Mouse (Mus musculus) hindbrain, embryonic 11.5 days (tissue): Measurements from ENCODE around the gene Parp3. TPM values are rescaled to one million over a fixed set of nuclear protein-coding genes. Genes with fewer than 3 reads are reported as not detected.

ENCODE experiments used
- ATAC-seq: fragments of 200-750 bp; cut with Nextera tagmentation; 2 replicates; pipeline ENCODE4 v1.8.0; 2017; ENCODE audit warnings: mild to moderate bottlenecking, moderate TSS enrichment, moderate library complexity; ENCODE audit not compliant: low FRiP score
- DNase-seq: peaks from one replicate; pipeline ENCODE4 v3.0.0-alpha.2; 2015; ENCODE audit warnings: low spot score
- H3K27ac ChIP-seq: fragments of 300-500 bp; sonication (generic); 2 replicates; pipeline ENCODE4 v1.5.1; 2014; ENCODE audit warnings: mild to moderate bottlenecking, low read depth, low read length
- H3K27me3 ChIP-seq: fragments of 300-500 bp; sonication (generic); 2 replicates; pipeline ENCODE4 v1.6.1; 2014; ENCODE audit warnings: mild to moderate bottlenecking, low read length, moderate library complexity, mixed read lengths; ENCODE audit not compliant: control insufficient read depth, insufficient read depth
- H3K36me3 ChIP-seq: fragments of 300-500 bp; sonication (generic); 2 replicates; pipeline ENCODE4 v1.6.1; 2014; ENCODE audit warnings: mild to moderate bottlenecking, low read length, moderate library complexity, mixed read lengths; ENCODE audit not compliant: control insufficient read depth, insufficient read depth
- H3K4me1 ChIP-seq: fragments of 300-500 bp; sonication (generic); replicated peaks from 2 replicates; pipeline ENCODE4 v1.6.1; 2014; ENCODE audit warnings: low read length, mixed read lengths; ENCODE audit not compliant: control insufficient read depth, insufficient read depth
- H3K4me2 ChIP-seq: fragments of 300-500 bp; sonication (generic); replicated peaks from 2 replicates; pipeline ENCODE4 v1.6.1; 2014; ENCODE audit warnings: mild to moderate bottlenecking, low read depth, low read length
- H3K4me3 ChIP-seq: fragments of 300-500 bp; sonication (generic); 2 replicates; pipeline ENCODE4 v1.5.1; 2014; ENCODE audit warnings: low read depth, low read length
- H3K9ac ChIP-seq: fragments of 300-500 bp; sonication (generic); 2 replicates; pipeline ENCODE4 v1.6.1; 2014; ENCODE audit warnings: low read depth, low read length
- H3K9me3 ChIP-seq: fragments of 300-500 bp; sonication (generic); 2 replicates; pipeline ENCODE4 v1.6.1; 2016; ENCODE audit warnings: low read length; ENCODE audit not compliant: control insufficient read depth
- WGBS: fragments of 180-500 bp; shearing (Covaris S2); extraction: QIAGEN DNeasy Blood & Tissue Kit; methylation state at CpG from one replicate; pipeline ENCODE4 v1.1.7; 2014; 5-methylcytosine and 5-hydroxymethylcytosine counted together
- polyA plus RNA-seq: library from polyadenylated mRNA; unstranded; fragments of >200 nt; fragmentation: Nextera tagmentation; extraction: Ambion mirVana; gene quantifications from 2 replicates; pipeline ENCODE4 v1.2.1, GENCODE M21; 2014

The Parp3 gene
- polyA plus RNA-seq, 1 experiment from 2014 or later: 1.4 TPM

DNA sequence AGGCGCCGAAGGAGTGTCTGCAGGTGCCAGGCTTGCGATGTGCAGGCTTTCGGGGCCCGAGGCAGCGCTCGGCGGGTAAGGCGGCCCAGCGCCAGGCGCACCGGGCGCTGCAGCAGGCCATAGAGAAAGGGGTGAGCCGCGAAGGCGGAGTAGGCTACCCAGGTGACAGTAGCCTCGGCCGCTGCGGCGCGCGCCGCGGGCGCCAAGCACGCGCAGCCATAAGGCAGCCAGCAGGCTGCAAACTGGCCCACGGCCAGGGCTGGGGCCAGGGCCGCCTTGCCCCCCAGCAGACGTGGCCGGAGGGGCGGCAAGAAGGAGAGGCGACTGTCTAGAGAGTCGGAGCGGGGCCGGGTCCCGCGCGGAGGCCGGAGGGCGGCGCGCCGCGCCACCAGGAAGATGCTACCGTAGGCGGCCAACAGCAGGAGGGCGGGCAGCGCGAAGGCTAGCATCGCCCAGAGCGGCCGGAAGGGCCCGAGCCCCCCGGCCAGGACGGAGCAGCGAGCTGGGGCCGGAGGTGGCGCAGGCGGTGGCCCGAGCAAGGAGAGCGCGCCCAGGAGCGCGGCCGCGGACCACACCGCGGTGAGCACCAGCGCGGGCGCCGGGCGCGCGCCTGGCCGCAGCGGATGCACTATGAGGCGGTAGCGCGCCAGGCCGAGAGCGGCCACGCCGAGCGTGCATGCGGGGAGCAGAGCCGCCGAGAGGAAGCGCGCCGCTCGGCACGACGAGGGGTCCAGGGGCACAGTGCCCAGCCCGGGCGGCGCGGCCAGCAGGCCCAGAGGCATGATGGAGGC lies 11.8 kb downstream of the Parp3 start:
- Histone ChIP-seq H3K36me3 (peaks cover 23% of the 10 kb centered on the region), H3K4me2 (peak overlapping the region; percentile 95), H3K9ac (peak overlapping the region; percentile 68), H3K4me1 (peaks cover 14% of the 10 kb centered on the region; the same call in 1 of the 2 replicates), H3K4me3 (peak overlapping the region; percentile 43), H3K9me3 (no peaks in the 10 kb centered on the region), H3K27ac (peak overlapping the region; percentile 60; the same call in 1 of the 2 replicates), H3K27me3 (no peaks in the 10 kb centered on the region)
- ATAC-seq (peak; percentile 82), DNase-seq (peak; percentile 78)
- 1% methylated on average over 89 of the region's 99 CpGs for WGBS

- no peaks in the 10 kb centered on the region for H3K27me3 ChIP-seq
- 86% methylated on average over 21 of the region's 21 CpGs for WGBS
- peaks cover 14% of the 10 kb centered on the region; the same call in 1 of the 2 replicates for H3K4me1 ChIP-seq
- no peak overlapping the region for H3K4me3 ChIP-seq
- 0 out of 2 replicates have a peak overlapping the region, but pooled peaks have one; percentile 7 for H3K4me2 ChIP-seq
- H3K9ac ChIP-seq: no peak overlapping the region
- DNase-seq: no peak
- no peak for ATAC-seq
- H3K27ac ChIP-seq: no peak overlapping the region
- H3K36me3 ChIP-seq: peaks cover 25% of the 10 kb centered on the region
- no peaks in the 10 kb centered on the region for H3K9me3 ChIP-seq
These were observed 13.4 kb downstream of the Parp3 start for GRCm38 (mm10) chr9:106463122-106464063.

GRCm38 (mm10) chr9:106462430-106462800 lies 14.3 kb downstream of the Parp3 start:
- WGBS: 92% methylated on average over 12 of the region's 12 CpGs
- Histone ChIP-seq H3K36me3 (peaks cover 25% of the 10 kb centered on the region), H3K4me3 (no peak overlapping the region), H3K9me3 (no peaks in the 10 kb centered on the region), H3K4me1 (peaks cover 19% of the 10 kb centered on the region), H3K9ac (no peak overlapping the region), H3K27ac (no peak overlapping the region), H3K27me3 (no peaks in the 10 kb centered on the region), H3K4me2 (no peak overlapping the region)
- no peak for DNase-seq
- ATAC-seq: no peak

- Histone ChIP-seq H3K9ac (no peak overlapping the region), H3K27ac (no peak overlapping the region)
- no peak for DNase-seq
These were observed 14.9 kb downstream of the Parp3 start for GRCm38 (mm10) chr9:106461641-106462429.

DNA sequence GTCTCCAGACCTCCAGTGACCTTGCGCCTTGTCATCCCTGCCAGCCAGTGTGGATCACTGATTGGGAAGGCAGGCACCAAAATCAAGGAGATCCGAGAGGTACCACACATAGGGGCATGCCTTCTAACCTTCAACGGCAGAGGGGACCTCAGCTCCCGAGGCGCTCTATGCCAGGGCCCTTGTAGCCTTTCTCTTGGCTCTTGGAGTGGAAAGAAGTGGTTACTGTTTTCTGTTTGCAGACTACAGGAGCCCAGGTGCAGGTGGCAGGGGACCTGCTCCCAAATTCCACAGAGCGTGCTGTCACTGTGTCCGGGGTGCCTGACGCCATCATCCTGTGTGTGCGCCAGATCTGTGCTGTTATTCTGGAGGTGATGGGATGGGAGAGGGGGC lies 15.7 kb downstream of the Parp3 start:
- no peak overlapping the region for H3K9ac ChIP-seq
- ATAC-seq (no peak), DNase-seq (no peak)
- H3K4me1 ChIP-seq: peaks cover 33% of the 10 kb centered on the region
- 91% methylated on average over 9 of the region's 9 CpGs for WGBS
- peaks cover 25% of the 10 kb centered on the region for H3K36me3 ChIP-seq
- no peaks in the 10 kb centered on the region for H3K27me3 ChIP-seq
- no peak overlapping the region for H3K4me2 ChIP-seq
- no peaks in the 10 kb centered on the region for H3K9me3 ChIP-seq
- H3K4me3 ChIP-seq: no peak overlapping the region
- no peak overlapping the region for H3K27ac ChIP-seq

More at GRCm38 (mm10) chr9:106461641-106462429, 14.9 kb downstream of the Parp3 start:
- Histone ChIP-seq H3K4me2 (no peak overlapping the region), H3K4me1 (peaks cover 25% of the 10 kb centered on the region), H3K27me3 (no peaks in the 10 kb centered on the region), H3K36me3 (peaks cover 25% of the 10 kb centered on the region), H3K9me3 (no peaks in the 10 kb centered on the region), H3K4me3 (no peak overlapping the region)
- ATAC-seq: no peak
- whole genome bisulfite sequencing: 80% methylated on average over 16 of the region's 16 CpGs

- Histone ChIP-seq H3K27ac (no peak overlapping the region), H3K9ac (no peak overlapping the region), H3K27me3 (no peaks in the 10 kb centered on the region), H3K36me3 (peaks cover 25% of the 10 kb centered on the region), H3K9me3 (no peaks in the 10 kb centered on the region), H3K4me3 (no peak overlapping the region), H3K4me1 (peaks cover 35% of the 10 kb centered on the region), H3K4me2 (no peak overlapping the region)
- 76% methylated on average over 18 of the region's 18 CpGs for WGBS
- ATAC-seq (no peak), DNase-seq (no peak)
These were observed 16.2 kb downstream of the Parp3 start for GRCm38 (mm10) chr9:106460401-106461025.

GRCm38 (mm10) chr9:106459946-106460345 lies 16.8 kb downstream of the Parp3 start:
- Histone ChIP-seq H3K27me3 (no peaks in the 10 kb centered on the region), H3K9me3 (no peaks in the 10 kb centered on the region), H3K9ac (no peak overlapping the region), H3K27ac (no peak overlapping the region), H3K4me3 (no peak overlapping the region), H3K36me3 (peaks cover 25% of the 10 kb centered on the region), H3K4me2 (no peak overlapping the region), H3K4me1 (peaks cover 32% of the 10 kb centered on the region)
- DNase-seq: no peak
- ATAC-seq: no peak
- WGBS: 86% methylated on average over 15 of the region's 15 CpGs

GRCm38 (mm10) chr9:106457920-106458319 lies 18.8 kb downstream of the Parp3 start:
- H3K4me1 ChIP-seq: peaks cover 25% of the 10 kb centered on the region
- H3K36me3 ChIP-seq: peaks cover 18% of the 10 kb centered on the region
- DNase-seq (no peak), ATAC-seq (no peak)
- 65% methylated on average over 5 of the region's 5 CpGs for WGBS
- 0 out of 2 replicates have a peak overlapping the region, but pooled peaks have one; percentile 24 for H3K27ac ChIP-seq
- H3K9me3 ChIP-seq: no peaks in the 10 kb centered on the region
- peak overlapping the region; percentile 82 for H3K4me3 ChIP-seq
- no peaks in the 10 kb centered on the region for H3K27me3 ChIP-seq
- H3K4me2 ChIP-seq: peak overlapping the region; percentile 97
- H3K9ac ChIP-seq: peak overlapping the region; percentile 93; the same call in 1 of the 2 replicates
